Mouse (Mus musculus) monocyte, adult 5-6 weeks (primary cell): ENCODE results near the gene Hint1. TPM values are rescaled to one million over a fixed set of nuclear protein-coding genes. Genes with fewer than 3 reads are reported as not detected.

ENCODE experiments used
- ATAC-seq: fragments of 153-309, 156-312 bp; replicated peaks from 2 replicates; pipeline ENCODE4 v1.8.0; 2017; ENCODE audit warnings: mild to moderate bottlenecking; ENCODE audit not compliant: low TSS enrichment, insufficient number of reproducible peaks, severe bottlenecking, poor library complexity, low FRiP score
- total RNA-seq: library from RNA; stranded (forward); fragments of 200-1000, 200-491, 200-594 nt; gene quantifications from 3 replicates; pipeline ENCODE4 v1.2.3, GENCODE M21; 2017

Hint1 gene
- total RNA-seq, 1 experiment from 2014 or later: 549 TPM

DNA sequence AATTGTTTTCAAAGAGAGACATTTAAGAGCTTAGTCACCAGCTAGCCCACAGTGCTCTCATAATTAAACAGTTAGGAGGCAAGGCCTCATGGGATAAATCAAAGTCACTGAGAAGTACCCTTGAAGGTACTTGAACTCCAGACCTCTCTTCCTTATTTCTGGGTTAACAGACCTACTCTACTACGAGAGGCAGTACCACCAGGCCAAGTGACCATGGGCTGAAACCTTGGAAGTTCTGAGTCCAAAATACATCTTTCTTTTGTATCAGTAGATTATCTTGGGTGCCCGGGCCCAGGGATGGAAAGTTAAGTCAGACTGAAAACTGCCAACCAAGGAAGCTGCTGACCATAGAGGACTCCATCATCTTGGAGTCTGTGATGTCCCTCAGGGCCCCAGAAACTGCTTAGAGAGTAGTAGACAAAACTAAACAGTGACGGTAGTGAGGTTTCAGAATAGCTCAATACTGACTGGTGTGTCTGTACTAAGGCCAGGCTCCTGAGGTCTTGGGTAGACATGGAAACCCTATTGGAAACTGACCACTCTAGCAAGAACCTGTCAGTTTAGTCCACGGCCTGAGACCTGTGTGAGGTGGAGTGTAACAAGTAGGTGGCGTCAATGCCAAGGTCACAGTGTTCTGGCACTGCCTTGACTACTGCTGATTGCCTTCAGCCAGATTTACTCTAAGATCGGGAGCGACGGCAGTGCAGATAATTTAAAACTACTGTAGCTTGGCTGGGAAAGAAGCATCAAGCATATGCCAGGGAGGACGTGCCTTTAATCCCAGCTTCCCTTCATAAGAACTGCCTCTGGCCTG, 46.5 kb downstream of the Hint1 start:
- ATAC-seq: no peak

DNA sequence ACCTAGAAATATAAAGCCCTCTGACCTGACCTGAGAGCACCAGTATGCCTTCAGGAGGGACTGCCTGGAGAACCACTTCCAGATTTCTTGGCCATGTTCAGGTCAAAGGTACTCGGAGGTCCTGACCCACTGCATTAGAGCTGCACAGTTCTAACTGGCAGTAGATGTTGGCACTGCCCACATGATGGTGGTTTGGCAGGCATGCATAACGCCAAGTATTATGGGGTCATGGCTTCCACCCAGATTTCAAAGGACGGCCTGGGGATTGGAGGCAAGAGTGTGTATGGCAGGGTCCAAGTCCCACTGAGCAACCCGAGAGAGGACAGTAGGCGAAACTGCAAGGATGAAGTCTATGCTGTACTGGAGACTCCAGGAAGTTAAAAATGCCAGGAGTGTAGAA, 47.7 kb downstream of the Hint1 start:
- no peak for ATAC-seq

DNA sequence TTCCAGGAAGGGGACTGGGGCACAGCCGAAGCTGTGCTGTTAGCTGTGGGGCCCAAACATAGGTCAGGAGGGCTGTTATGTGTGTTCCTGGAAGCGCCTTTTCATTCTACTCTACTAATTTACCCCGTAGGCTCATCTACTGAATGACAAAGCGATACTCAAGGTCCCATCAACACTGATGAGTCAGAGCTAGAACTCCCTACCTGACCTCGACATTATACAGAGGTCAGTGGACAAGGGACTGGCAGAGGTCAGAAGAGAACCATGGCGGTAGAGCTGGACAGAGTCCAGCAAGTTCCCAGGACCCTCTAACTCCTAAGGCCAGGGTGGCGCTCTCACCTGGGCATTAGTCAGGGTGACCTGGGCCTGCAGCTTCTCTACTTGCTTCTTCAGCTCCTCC, 51.3 kb downstream of the Hint1 start:
- ATAC-seq: no peak

GRCm38 (mm10) chr11:54918273-54918672, 52.1 kb downstream of the Hint1 start:
- no peak for ATAC-seq

Other genes with a start within 250 kb of the Hint1 start
- 142 to 226 TPM (median 192 TPM) in 3 replicates for gene Cdc42se2, start 78.7 kb upstream of the Hint1 start, total RNA-seq
- gene Lyrm7, start 5.5 kb upstream of the Hint1 start, total RNA-seq: 1.1 to 9.4 TPM (median 4.3 TPM) in 3 replicates
- 0.29 TPM in 1 of 3 replicates, not detected in the others for gene Gpx3, start 36.1 kb downstream of the Hint1 start, total RNA-seq
- 62.1 to 83.4 TPM (median 78.5 TPM) in 3 replicates for gene Tnip1, start 96.5 kb downstream of the Hint1 start, total RNA-seq
- gene Anxa6, start 167.1 kb downstream of the Hint1 start, total RNA-seq: 264 to 506 TPM (median 281 TPM) in 3 replicates
- 41.1 to 55.7 TPM (median 42.3 TPM) in 3 replicates for gene Ccdc69, start 211.7 kb downstream of the Hint1 start, total RNA-seq
- gene Gm2a, start 231.7 kb downstream of the Hint1 start, total RNA-seq: 182 to 271 TPM (median 223 TPM) in 3 replicates